Mouse (Mus musculus) ES-E14 (cell line): ENCODE results near the gene Slc10a1. TPM values are rescaled to one million over a fixed set of nuclear protein-coding genes. Genes with fewer than 3 reads are reported as not detected.

Experiments
- DNase-seq: peaks from one replicate; pipeline ENCODE4 v3.0.0-alpha.2; 2013; ENCODE audit warnings: low read depth, low spot score
- H3K27ac ChIP-seq: 2 replicates; pipeline ENCODE4 v1.5.1; 2012; ENCODE audit warnings: low read depth, mild to moderate bottlenecking, low read length, moderate library complexity, mixed read lengths; ENCODE audit not compliant: poor library complexity, insufficient read depth, severe bottlenecking
- H3K36me3 ChIP-seq: 2 replicates; pipeline ENCODE4 v1.6.1; 2012; ENCODE audit warnings: mild to moderate bottlenecking, low read length, moderate library complexity, mixed read lengths; ENCODE audit not compliant: control insufficient read depth, poor library complexity, insufficient read depth, severe bottlenecking
- H3K4me1 ChIP-seq, 2 experiments: fragments of 150-350 bp in 1 of 2; sonication (generic) in 1 of 2; 2 replicates each; pipeline ENCODE4 v1.6.1; 2012; ENCODE audit warnings: low read length in 2 of 2, mild to moderate bottlenecking in 1 of 2, mixed read lengths in 1 of 2; ENCODE audit not compliant: control insufficient read depth in 2 of 2, insufficient read depth in 2 of 2, poor library complexity in 1 of 2
- H3K4me3 ChIP-seq, 2 experiments: fragments of 150-350 bp in 1 of 2; sonication (generic) in 1 of 2; 2 replicates each; pipeline ENCODE4 v1.5.1; 2012; ENCODE audit warnings: low read length in 2 of 2, low read depth in 1 of 2, mild to moderate bottlenecking in 1 of 2, mixed read lengths in 1 of 2; ENCODE audit not compliant: insufficient read depth in 1 of 2, poor library complexity in 1 of 2, severe bottlenecking in 1 of 2
- H3K9ac ChIP-seq: 2 replicates; pipeline ENCODE4 v1.6.1; 2012; ENCODE audit warnings: low read depth, mild to moderate bottlenecking, low read length, mixed read lengths; ENCODE audit not compliant: poor library complexity, insufficient read depth, severe bottlenecking
- H3K9me3 ChIP-seq: fragments of 150-350 bp; sonication (generic); 2 replicates; pipeline ENCODE4 v1.6.1; 2012; ENCODE audit warnings: low read depth, mild to moderate bottlenecking, low read length; ENCODE audit not compliant: control insufficient read depth, insufficient read depth
- CHD2 ChIP-seq: IDR thresholded peaks from 2 replicates; pipeline ENCODE4 v1.6.1; 2014; ENCODE audit warnings: mild to moderate bottlenecking, low read depth, low read length, inconsistent platforms
- HCFC1 ChIP-seq: IDR thresholded peaks from 2 replicates; pipeline ENCODE4 v1.6.1; 2012; ENCODE audit warnings: low read length, inconsistent platforms, borderline replicate concordance; ENCODE audit not compliant: insufficient read depth
- MAFK ChIP-seq: IDR thresholded peaks from 2 replicates; pipeline ENCODE4 v1.6.1; 2014; ENCODE audit warnings: mild to moderate bottlenecking, low read depth, low read length, inconsistent platforms; ENCODE audit not compliant: insufficient read depth
- ZC3H11A ChIP-seq: IDR thresholded peaks from 2 replicates; pipeline ENCODE4 v1.6.1; 2012; ENCODE audit warnings: low read depth, mild to moderate bottlenecking, inconsistent platforms, low read length, borderline replicate concordance
- ZNF384 ChIP-seq: IDR thresholded peaks from 2 replicates; pipeline ENCODE4 v1.6.1; 2012; ENCODE audit warnings: low read depth, low read length, inconsistent platforms
- in situ Hi-C, 2 experiments: fragments of 600-800 bp; cut with MboI; formaldehyde crosslinking; loops; one replicate each; pipeline ENCODE4 v1.15.1; 2025; ENCODE audit warnings: low sequenced_read_pairs in 2 of 2, inconsistent platforms in 1 of 2; ENCODE audit not compliant: unreplicated experiment in 2 of 2
- total RNA-seq: library from RNA; depleted of rRNA; stranded (reverse); fragments of 300-350 nt; gene quantifications from 2 replicates; pipeline ENCODE4 v1.2.3, GENCODE M21; 2012

Gene Slc10a1
- total RNA-seq, 1 experiment = 0.54 TPM

GRCm38 (mm10) chr12:80927518-80927917 lies 41.0 kb downstream of the Slc10a1 start:
- Histone ChIP-seq H3K27ac (no peak overlapping the region), H3K4me3 (no peak overlapping the region), H3K9ac (no peak overlapping the region), H3K4me1 (peaks cover 4 to 23% of the 10 kb centered on the region in 2 experiments; a peak in 3 of 4 replicates), H3K36me3 (no peaks in the 10 kb centered on the region), H3K9me3 (no peaks in the 10 kb centered on the region)
- no peak for DNase-seq
- TF ChIP-seq MAFK (no peak), CHD2 (no peak), ZC3H11A (no peak), HCFC1 (no peak), ZNF384 (no peak)
- in situ Hi-C loops = no loop called here

- no peak for DNase-seq
- H3K27ac ChIP-seq = no peak overlapping the region
- H3K4me3 ChIP-seq = no peak overlapping the region
- in situ Hi-C loops = no loop called here
- peaks cover 8 to 24% of the 10 kb centered on the region in 2 experiments for H3K4me1 ChIP-seq
- H3K9me3 ChIP-seq = no peaks in the 10 kb centered on the region
- no peak for TF ChIP-seq MAFK
- no peak for TF ChIP-seq ZC3H11A
- TF ChIP-seq CHD2 = no peak
- TF ChIP-seq HCFC1 = no peak
- no peak for TF ChIP-seq ZNF384
- no peak overlapping the region for H3K9ac ChIP-seq
- no peaks in the 10 kb centered on the region for H3K36me3 ChIP-seq
These were observed 42.0 kb downstream of the Slc10a1 start for GRCm38 (mm10) chr12:80926550-80926949.

GRCm38 (mm10) chr12:80925919-80926318 lies 42.6 kb downstream of the Slc10a1 start:
- Histone ChIP-seq H3K27ac (peak overlapping the region; percentile 5), H3K4me3 (no peak overlapping the region), H3K9ac (0 out of 2 replicates have a peak overlapping the region, but pooled peaks have one; percentile 1), H3K9me3 (no peaks in the 10 kb centered on the region), H3K36me3 (no peaks in the 10 kb centered on the region), H3K4me1 (peaks cover 9 to 26% of the 10 kb centered on the region in 2 experiments)
- TF ChIP-seq MAFK (no peak), HCFC1 (no peak), ZNF384 (no peak), CHD2 (no peak), ZC3H11A (no peak)
- DNase-seq = no peak
- in situ Hi-C loops = no loop called here

- H3K36me3 ChIP-seq = no peaks in the 10 kb centered on the region
- H3K4me1 ChIP-seq = peaks cover 9 to 27% of the 10 kb centered on the region in 2 experiments
- DNase-seq = no peak
- no peak overlapping the region for H3K9ac ChIP-seq
- no peak for TF ChIP-seq ZC3H11A
- TF ChIP-seq CHD2 = no peak
- no peak for TF ChIP-seq MAFK
- no peak for TF ChIP-seq ZNF384
- no peak overlapping the region for H3K4me3 ChIP-seq
- no peaks in the 10 kb centered on the region for H3K9me3 ChIP-seq
- in situ Hi-C loops = no loop called here
- no peak overlapping the region; the same call in 1 of the 2 replicates for H3K27ac ChIP-seq
These were observed 44.3 kb downstream of the Slc10a1 start for GRCm38 (mm10) chr12:80924205-80924604.

- in situ Hi-C loops = no loop called here
- Histone ChIP-seq H3K9me3 (no peaks in the 10 kb centered on the region), H3K4me1 (peaks cover 9 to 27% of the 10 kb centered on the region in 2 experiments), H3K36me3 (no peaks in the 10 kb centered on the region), H3K4me3 (no peak overlapping the region), H3K9ac (no peak overlapping the region), H3K27ac (no peak overlapping the region; the same call in 1 of the 2 replicates)
- TF ChIP-seq ZNF384 (no peak), MAFK (no peak), CHD2 (no peak), HCFC1 (no peak), ZC3H11A (no peak)
- no peak for DNase-seq
These were observed 44.9 kb downstream of the Slc10a1 start for GRCm38 (mm10) chr12:80923602-80924001.
